Mouse (Mus musculus): ENCODE data around the gene Dchs1.

DNA sequence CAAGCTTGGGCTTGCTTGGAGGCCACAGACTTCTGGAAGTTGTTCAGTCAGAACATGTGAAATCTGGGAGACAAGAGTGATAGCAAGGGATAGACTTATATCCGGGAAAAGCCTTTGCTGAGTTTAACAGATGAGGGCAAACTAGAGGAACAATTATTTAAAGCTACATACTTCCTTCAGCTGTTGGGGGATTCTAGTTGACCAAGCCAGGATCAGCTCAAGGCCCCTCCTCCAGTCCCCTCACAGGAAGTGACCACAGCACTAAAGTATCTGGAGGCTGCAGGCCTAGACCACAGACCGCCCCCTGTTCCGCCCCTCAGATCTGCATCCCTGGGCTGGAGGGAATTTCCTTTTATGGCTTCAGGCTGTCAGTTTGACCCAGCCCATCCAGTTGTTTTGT, 48.5 kb downstream of the Dchs1 start:
- TF ChIP-seq CTCF (IDR thresholded peaks at IDR 0.05; ENCODE audit: extremely low read depth, insufficient read depth, insufficient read length, insufficient replicate concordance) = no peak
- TF ChIP-seq POLR2A (IDR thresholded peaks at IDR 0.05; ENCODE audit: low read depth, low read length) = no peak

Measured in spleen, adult 2 months (tissue).